Mouse (Mus musculus): Measurements from ENCODE around the gene Sirt2.

The Sirt2 gene

GRCm38 (mm10) chr7:28766173-28766879 is at the start of gene Sirt2:
TSS of gene Sirt2 (plus strand) at chr7:28766735.
- peak; percentile 98 for DNase-seq (ENCODE audit: low spot score)

GRCm38 (mm10) chr7:28717726-28718125 is 48.8 kb upstream of the Sirt2 start:
- DNase-seq (ENCODE audit: low spot score), result no peak

- DNase-seq (ENCODE audit: low spot score), result no peak
These were observed 47.4 kb upstream of the Sirt2 start for GRCm38 (mm10) chr7:28719159-28719558.

GRCm38 (mm10) chr7:28719650-28720049 is 46.9 kb upstream of the Sirt2 start:
- no peak for DNase-seq (ENCODE audit: low spot score)

- DNase-seq (ENCODE audit: low spot score), result no peak
These were observed 45.6 kb upstream of the Sirt2 start for GRCm38 (mm10) chr7:28720753-28721537.

GRCm38 (mm10) chr7:28722079-28722478 is 44.5 kb upstream of the Sirt2 start:
- no peak for DNase-seq (ENCODE audit: low spot score)

GRCm38 (mm10) chr7:28724613-28725012 is 41.9 kb upstream of the Sirt2 start:
- DNase-seq (ENCODE audit: low spot score), result no peak

- DNase-seq (ENCODE audit: low spot score), result peak; percentile 34
These were observed 39.9 kb upstream of the Sirt2 start for GRCm38 (mm10) chr7:28726600-28726999.

GRCm38 (mm10) chr7:28727649-28728340 is 38.7 kb upstream of the Sirt2 start:
- peak; percentile 14 for DNase-seq (ENCODE audit: low spot score)

- no peak for DNase-seq (ENCODE audit: low spot score)
These were observed 34.0 kb upstream of the Sirt2 start for GRCm38 (mm10) chr7:28732341-28733142.

GRCm38 (mm10) chr7:28733211-28733610 is 33.3 kb upstream of the Sirt2 start:
- DNase-seq (ENCODE audit: low spot score), result no peak

GRCm38 (mm10) chr7:28735701-28736100 is 30.8 kb upstream of the Sirt2 start:
- no peak for DNase-seq (ENCODE audit: low spot score)

- DNase-seq (ENCODE audit: low spot score), result no peak
These were observed 26.7 kb upstream of the Sirt2 start for GRCm38 (mm10) chr7:28739829-28740228.

GRCm38 (mm10) chr7:28740949-28741348 is 25.6 kb upstream of the Sirt2 start:
- no peak for DNase-seq (ENCODE audit: low spot score)

GRCm38 (mm10) chr7:28741368-28741708 is 25.2 kb upstream of the Sirt2 start:
- no peak for DNase-seq (ENCODE audit: low spot score)

- DNase-seq (ENCODE audit: low spot score), result peak; percentile 97
These were observed 24.7 kb upstream of the Sirt2 start, which contains the start of the genes Mrps12 and Sars2 for GRCm38 (mm10) chr7:28741709-28742438. TSS of gene Mrps12 (minus strand) at chr7:28741820. TSS of gene Sars2 (plus strand) at chr7:28741992.

- DNase-seq (ENCODE audit: low spot score), result no peak
These were observed 16.6 kb upstream of the Sirt2 start for GRCm38 (mm10) chr7:28749935-28750334.

GRCm38 (mm10) chr7:28756079-28756478 is 10.5 kb upstream of the Sirt2 start, which contains the start of gene Ccer2:
TSS of gene Ccer2 (plus strand) at chr7:28756174.
- DNase-seq (ENCODE audit: low spot score), result no peak

- no peak for DNase-seq (ENCODE audit: low spot score)
These were observed 7.9 kb upstream of the Sirt2 start for GRCm38 (mm10) chr7:28758623-28759022.

GRCm38 (mm10) chr7:28761907-28762306 is 4.6 kb upstream of the Sirt2 start:
- DNase-seq (ENCODE audit: low spot score), result no peak

- peak; percentile 5 for DNase-seq (ENCODE audit: low spot score)
These were observed 1.3 kb upstream of the Sirt2 start for GRCm38 (mm10) chr7:28765211-28765610.

Data from adipocyte (in vitro differentiated cells).